Mouse (Mus musculus) forebrain, embryonic 16.5 days (tissue): ENCODE measurements around the gene S100a14. TPM values are rescaled to one million over a fixed set of nuclear protein-coding genes. Genes with fewer than 3 reads are reported as not detected.

Experiments used
- ATAC-seq: fragments of 200-750 bp; cut with Nextera tagmentation; 2 replicates; pipeline ENCODE4 v1.8.0; 2017; ENCODE audit warnings: mild to moderate bottlenecking, moderate library complexity
- H3K27ac ChIP-seq: fragments of 300-500 bp; sonication (generic); 2 replicates; pipeline ENCODE4 v1.5.1; 2014; ENCODE audit warnings: low read length, control low read depth
- H3K27me3 ChIP-seq: fragments of 300-500 bp; sonication (generic); replicated peaks from 2 replicates; pipeline ENCODE4 v1.6.1; 2014; ENCODE audit warnings: low read length; ENCODE audit not compliant: control insufficient read depth, insufficient read depth
- H3K36me3 ChIP-seq: fragments of 300-500 bp; sonication (generic); 2 replicates; pipeline ENCODE4 v1.6.1; 2014; ENCODE audit not compliant: control insufficient read depth, insufficient read depth
- H3K4me1 ChIP-seq: fragments of 300-500 bp; sonication (generic); replicated peaks from 2 replicates; pipeline ENCODE4 v1.6.1; 2014; ENCODE audit warnings: low read length; ENCODE audit not compliant: control insufficient read depth, insufficient read depth
- H3K4me2 ChIP-seq: fragments of 300-500 bp; sonication (generic); 2 replicates; pipeline ENCODE4 v1.6.1; 2014; ENCODE audit warnings: mild to moderate bottlenecking, low read length, control low read depth
- H3K4me3 ChIP-seq: fragments of 300-500 bp; sonication (generic); replicated peaks from 2 replicates; pipeline ENCODE4 v1.5.1; 2014; ENCODE audit warnings: mild to moderate bottlenecking, low read length, control low read depth
- H3K9ac ChIP-seq: fragments of 300-500 bp; sonication (generic); replicated peaks from 2 replicates; pipeline ENCODE4 v1.6.1; 2014; ENCODE audit warnings: low read depth, low read length, control low read depth
- H3K9me3 ChIP-seq: fragments of 300-500 bp; sonication (generic); 2 replicates; pipeline ENCODE4 v1.6.1; 2016; ENCODE audit warnings: low read length; ENCODE audit not compliant: control insufficient read depth
- WGBS: fragments of 180-500 bp; shearing (Covaris S2); extraction: QIAGEN DNeasy Blood & Tissue Kit; methylation state at CpG from one replicate; pipeline ENCODE4 v1.1.7; 2014; 5-methylcytosine and 5-hydroxymethylcytosine counted together
- polyA plus RNA-seq: library from polyadenylated mRNA; unstranded; fragments of >200 nt; fragmentation: Nextera tagmentation; extraction: Ambion mirVana; gene quantifications from 2 replicates; pipeline ENCODE4 v1.2.1, GENCODE M21; 2015

Gene S100a14
- polyA plus RNA-seq, 1 experiment from 2014 or later, result not detected

GRCm38 (mm10) chr3:90575320-90575719 is 48.7 kb downstream of the S100a14 start:
- no peaks in the 10 kb centered on the region for H3K9me3 ChIP-seq
- H3K36me3 ChIP-seq, result no peaks in the 10 kb centered on the region
- WGBS, result 90% methylated on average over 3 of the region's 3 CpGs
- H3K27ac ChIP-seq, result no peak overlapping the region
- no peak overlapping the region for H3K4me3 ChIP-seq
- no peak overlapping the region for H3K4me2 ChIP-seq
- H3K27me3 ChIP-seq, result no peaks in the 10 kb centered on the region
- no peak overlapping the region for H3K9ac ChIP-seq
- no peaks in the 10 kb centered on the region for H3K4me1 ChIP-seq
- ATAC-seq, result no peak

GRCm38 (mm10) chr3:90576351-90577001 is 49.8 kb downstream of the S100a14 start:
- ATAC-seq, result no peak
- H3K9me3 ChIP-seq, result no peaks in the 10 kb centered on the region
- WGBS, result 69% methylated on average over 10 of the region's 10 CpGs
- H3K4me2 ChIP-seq, result no peak overlapping the region
- H3K4me1 ChIP-seq, result no peaks in the 10 kb centered on the region
- no peak overlapping the region for H3K4me3 ChIP-seq
- no peaks in the 10 kb centered on the region for H3K36me3 ChIP-seq
- H3K27me3 ChIP-seq, result no peaks in the 10 kb centered on the region
- H3K27ac ChIP-seq, result no peak overlapping the region
- H3K9ac ChIP-seq, result no peak overlapping the region

Other genes starting within 250 kb of the S100a14 start
- gene Gatad2b, start 233.7 kb upstream of the S100a14 start, polyA plus RNA-seq, result 15.2 and 16.5 TPM in 2 replicates
- gene Slc27a3, start 136.9 kb upstream of the S100a14 start, polyA plus RNA-seq, result 17.1 and 20.0 TPM in 2 replicates
- 32.2 and 32.3 TPM in 2 replicates for gene Ints3, start 93.2 kb upstream of the S100a14 start, polyA plus RNA-seq
- gene Npr1, start 61.0 kb upstream of the S100a14 start, polyA plus RNA-seq, result 2.1 and 2.6 TPM in 2 replicates
- 331 and 336 TPM in 2 replicates for gene Ilf2, start 50.7 kb upstream of the S100a14 start, polyA plus RNA-seq
- gene Snapin, start 35.8 kb upstream of the S100a14 start, polyA plus RNA-seq, result 76.8 and 83.3 TPM in 2 replicates
- 202 and 220 TPM in 2 replicates for gene Chtop, start 17.4 kb upstream of the S100a14 start, polyA plus RNA-seq
- gene S100a1, start 12.5 kb upstream of the S100a14 start, polyA plus RNA-seq, result 11.2 and 14.3 TPM in 2 replicates
- gene S100a13, start 12.4 kb upstream of the S100a14 start, polyA plus RNA-seq, result 8.0 and 9.7 TPM in 2 replicates
- 36.2 and 44.2 TPM in 2 replicates for gene S100a16, start 10.4 kb downstream of the S100a14 start, polyA plus RNA-seq
- 0.07 TPM in 1 of 2 replicates, not detected in the other for gene S100a3, start 33.7 kb downstream of the S100a14 start, polyA plus RNA-seq
- not detected in 2 replicates for gene S100a2, start 63.4 kb downstream of the S100a14 start, polyA plus RNA-seq
- gene Gm42674, start 75.0 kb downstream of the S100a14 start, polyA plus RNA-seq, result not detected in 2 replicates
- 0.65 and 1.3 TPM in 2 replicates for gene S100a4, start 76.9 kb downstream of the S100a14 start, polyA plus RNA-seq
- gene S100a5, start 81.7 kb downstream of the S100a14 start, polyA plus RNA-seq, result not detected in 2 replicates
- 9.5 and 13.3 TPM in 2 replicates for gene S100a6, start 86.0 kb downstream of the S100a14 start, polyA plus RNA-seq
- not detected in 2 replicates for gene S100a7a, start 127.2 kb downstream of the S100a14 start, polyA plus RNA-seq
- gene S100a8, start 142.1 kb downstream of the S100a14 start, polyA plus RNA-seq, result 1.8 and 5.4 TPM in 2 replicates
- gene S100a9, start 168.9 kb downstream of the S100a14 start, polyA plus RNA-seq, result 0.77 and 3.4 TPM in 2 replicates
- not detected in 2 replicates for gene Pglyrp4, start 200.1 kb downstream of the S100a14 start, polyA plus RNA-seq